13 mouse cellular contexts compared by ENCODE assay signal in the genomic region with DNA sequence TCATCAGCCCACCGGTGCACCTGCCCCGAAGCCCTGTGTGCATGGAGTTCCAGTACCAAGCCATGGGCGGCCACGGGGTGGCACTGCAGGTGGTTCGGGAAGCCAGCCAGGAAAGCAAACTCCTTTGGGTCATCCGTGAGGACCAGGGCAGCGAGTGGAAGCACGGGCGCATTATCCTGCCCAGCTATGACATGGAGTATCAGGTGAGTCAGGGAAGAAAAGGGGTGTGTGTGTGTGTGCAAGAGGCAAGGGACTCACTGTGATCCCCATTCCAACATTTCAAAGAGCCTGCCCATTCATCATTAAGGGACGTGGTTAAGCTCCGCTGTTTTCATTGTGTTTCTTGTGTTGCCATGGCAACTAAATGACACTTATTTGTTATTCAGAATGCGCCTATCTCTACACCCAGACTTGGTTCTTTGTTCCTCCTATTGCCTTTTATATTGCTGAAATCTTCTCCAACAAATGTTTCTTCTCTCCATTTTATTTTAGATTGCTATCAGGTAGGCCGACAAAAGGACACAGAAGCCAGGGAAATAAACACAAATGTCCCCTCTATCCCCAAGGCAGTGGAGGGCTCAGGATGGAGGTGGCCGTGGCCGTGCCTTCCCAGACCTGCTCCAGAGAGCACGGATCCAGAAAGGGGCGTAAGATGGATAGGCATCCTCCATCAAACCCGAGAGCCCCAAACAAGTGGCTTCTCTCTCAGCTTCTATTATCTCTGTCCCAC.
DNase-seq lines count a peak whose midpoint lies in the region; ATAC-seq and TF ChIP-seq lines count a peak whose summit lies in the region.
"Had no signal": no experiment of that assay in that cellular context is flagged by ENCODE, and none has a peak within 500 bp of the region (broad histone marks: within the 10 kb centered on the region; RNA-seq: fewer than 3 reads in every experiment).

No protein-coding gene starts in this region.

- peak; percentile 65; the same call in 1 of the 2 replicates for ATAC-seq in hindbrain, embryonic 12.5 days (ENCODE audit: low FRiP score)
- ATAC-seq in stomach, postnatal 0 days (ENCODE audit: low FRiP score, low TSS enrichment), result peak; percentile 78; the same call in 1 of the 2 replicates

- H3K4me2 ChIP-seq in hindbrain, embryonic 12.5 days (replicated peaks), result peak overlapping the region; percentile 15; the same call in 1 of the 2 replicates
- H3K4me2 ChIP-seq in stomach, postnatal 0 days (replicated peaks; ENCODE audit: low read depth), result no peak overlapping the region
- H3K4me2 ChIP-seq: embryonic facial prominence, embryonic 12.5 days; liver, embryonic 15.5 days had no signal

- H3K4me1 ChIP-seq in hindbrain, embryonic 12.5 days, result peaks cover 19% of the 10 kb centered on the region
- H3K4me1 ChIP-seq in stomach, postnatal 0 days (replicated peaks; ENCODE audit: control insufficient read depth, insufficient read depth), result no peaks in the 10 kb centered on the region
- H3K4me1 ChIP-seq: liver, embryonic 15.5 days had no signal

- no peaks in the 10 kb centered on the region for H3K9me3 ChIP-seq in hindbrain, embryonic 12.5 days (replicated peaks)
- H3K9me3 ChIP-seq in stomach, postnatal 0 days (ENCODE audit: control insufficient read depth, low read length), result no peaks in the 10 kb centered on the region
- H3K9me3 ChIP-seq: embryonic facial prominence, embryonic 12.5 days; liver, embryonic 15.5 days had no signal

- no peak for TF ChIP-seq EP300 in stomach, postnatal 0 days (optimal IDR thresholded peaks at IDR 0.05)

- H3K4me3 ChIP-seq in hindbrain, embryonic 12.5 days, result no peak overlapping the region
- no peak overlapping the region for H3K4me3 ChIP-seq in stomach, postnatal 0 days (ENCODE audit: low read depth, low read length)
- H3K4me3 ChIP-seq: embryonic facial prominence, embryonic 12.5 days; liver, embryonic 15.5 days had no signal

- intact Hi-C loops in gastrocnemius, postnatal 36 days (cut with DNase I), result loop anchor here (2.0 kb wide), 1 partner anchor 145 kb away; no protein-coding TSS in a partner anchor

- 58% methylated on average over 18 of the region's 18 CpGs for WGBS in hindbrain, embryonic 12.5 days
- 78% methylated on average over 18 of the region's 18 CpGs for WGBS in stomach, postnatal 0 days

- TF ChIP-seq CTCF in stomach, postnatal 0 days (IDR thresholded peaks at IDR 0.05; ENCODE audit: low read depth), result peak; percentile 57

- no peaks in the 10 kb centered on the region; the same call in none of the 2 replicates for H3K36me3 ChIP-seq in hindbrain, embryonic 12.5 days
- H3K36me3 ChIP-seq in stomach, postnatal 0 days (ENCODE audit: control insufficient read depth, insufficient read depth, low read length), result peaks cover 8% of the 10 kb centered on the region
- H3K36me3 ChIP-seq: liver, embryonic 15.5 days had no signal

- peak; percentile 39 for DNase-seq in gastrocnemius, postnatal 10 days
- no peak for DNase-seq in gastrocnemius, postnatal 36 days
- peak; percentile 63 for DNase-seq in testis, postnatal 10 days (ENCODE audit: low spot score)
- no peak for DNase-seq in testis, postnatal 14 days (ENCODE audit: low spot score)
- DNase-seq in stomach, postnatal 0 days (ENCODE audit: low spot score), result peak; percentile 44
- DNase-seq in adipocyte (ENCODE audit: low spot score), result no peak
- DNase-seq in MN1 (ENCODE audit: low spot score), result no peak
- DNase-seq: heart, postnatal 36 days; spleen, adult 18-20 months had no signal

- H3K27me3 ChIP-seq in hindbrain, embryonic 12.5 days, result peaks cover 16% of the 10 kb centered on the region
- H3K27me3 ChIP-seq in stomach, postnatal 0 days (ENCODE audit: control insufficient read depth, insufficient read depth, low read length), result no peaks in the 10 kb centered on the region
- H3K27me3 ChIP-seq: CH12.LX; liver, embryonic 15.5 days had no signal

- H3K9ac ChIP-seq in hindbrain, embryonic 12.5 days, result no peak overlapping the region
- H3K9ac ChIP-seq in stomach, postnatal 0 days (ENCODE audit: low read length), result no peak overlapping the region
- H3K9ac ChIP-seq: embryonic facial prominence, embryonic 12.5 days; liver, embryonic 15.5 days had no signal

- peak overlapping the region; percentile 44; the same call in 1 of the 2 replicates for H3K27ac ChIP-seq in hindbrain, embryonic 12.5 days
- H3K27ac ChIP-seq in stomach, postnatal 0 days (replicated peaks), result no peak overlapping the region
- H3K27ac ChIP-seq: embryonic facial prominence, embryonic 12.5 days; liver, embryonic 15.5 days had no signal

Comparison
In these comparisons a context has a peak if more than half of its experiments do, and no peak if none do; other contexts are left out.
1. DNase-seq: peak in gastrocnemius, postnatal 10 days (single experiment), testis, postnatal 10 days (single experiment) and stomach, postnatal 0 days (single experiment); none in gastrocnemius, postnatal 36 days (0 of 2), testis, postnatal 14 days (single experiment), adipocyte (single experiment) and MN1 (single experiment).